Mouse (Mus musculus) CD4-positive helper T cell, adult 2 months (primary cell): ENCODE data around the gene Cntn2.
"Not testable (repeated sequence)": the region's sequence is repeated elsewhere in the genome, so short reads cannot be mapped to it uniquely, and the experiment has no call there.

Source experiments
- DNase-seq: peaks from one replicate; pipeline ENCODE4 v3.0.0-alpha.2; 2012; ENCODE audit warnings: low read depth, missing footprints, low spot score

Gene Cntn2

GRCm38 (mm10) chr1:132511521-132511920 lies 31.5 kb downstream of the Cntn2 start:
- DNase-seq: no peak

- DNase-seq: no peak
Observed at GRCm38 (mm10) chr1:132509771-132510170, 33.3 kb downstream of the Cntn2 start.

GRCm38 (mm10) chr1:132506656-132507055 lies 36.4 kb downstream of the Cntn2 start:
- DNase-seq: no peak

GRCm38 (mm10) chr1:132506058-132506457 lies 37.0 kb downstream of the Cntn2 start, which contains the start of gene Tmem81:
Gene Tmem81, plus strand, starts transcription at chr1:132506230.
- no peak for DNase-seq

- DNase-seq: no peak
Observed at GRCm38 (mm10) chr1:132505155-132505554, 37.9 kb downstream of the Cntn2 start.

GRCm38 (mm10) chr1:132500535-132500934 lies 42.5 kb downstream of the Cntn2 start:
- DNase-seq: no peak

- DNase-seq: no peak
Observed at GRCm38 (mm10) chr1:132483759-132484158, 59.3 kb downstream of the Cntn2 start.

GRCm38 (mm10) chr1:132483234-132483633 lies 59.8 kb downstream of the Cntn2 start:
- no peak for DNase-seq

- DNase-seq: no peak
Observed at GRCm38 (mm10) chr1:132481619-132482018, 61.4 kb downstream of the Cntn2 start.

GRCm38 (mm10) chr1:132479438-132479837 lies 63.6 kb downstream of the Cntn2 start:
- no peak for DNase-seq

- DNase-seq: peak; percentile 91
Observed at GRCm38 (mm10) chr1:132476928-132477691, 65.9 kb downstream of the Cntn2 start, which contains the start of gene Rbbp5. Gene Rbbp5, plus strand, starts transcription at chr1:132477365.

GRCm38 (mm10) chr1:132476575-132476927 lies 66.5 kb downstream of the Cntn2 start:
- DNase-seq: no peak

- DNase-seq: no peak
Observed at GRCm38 (mm10) chr1:132474496-132474895, 68.6 kb downstream of the Cntn2 start.

- DNase-seq: peak; percentile 21
Observed at GRCm38 (mm10) chr1:132472537-132472936, 70.5 kb downstream of the Cntn2 start.

GRCm38 (mm10) chr1:132471499-132471898 lies 71.6 kb downstream of the Cntn2 start:
- no peak for DNase-seq

GRCm38 (mm10) chr1:132471032-132471431 lies 72.0 kb downstream of the Cntn2 start:
- no peak for DNase-seq

GRCm38 (mm10) chr1:132470031-132470430 lies 73.0 kb downstream of the Cntn2 start:
- DNase-seq: not testable (repeated sequence)

GRCm38 (mm10) chr1:132469519-132469918 lies 73.5 kb downstream of the Cntn2 start:
- DNase-seq: no peak

GRCm38 (mm10) chr1:132468926-132469325 lies 74.1 kb downstream of the Cntn2 start:
- no peak for DNase-seq

- no peak for DNase-seq
Observed at GRCm38 (mm10) chr1:132464651-132465050, 78.4 kb downstream of the Cntn2 start.
